24 mouse cellular contexts compared by ENCODE assay signal in genomic region chr4:144396316-144396715, GRCm38 (mm10). TPM values are rescaled to one million over a fixed set of nuclear protein-coding genes. Genes with fewer than 3 reads are reported as not detected.
"Had no signal": no experiment of that assay in that cellular context is flagged by ENCODE, and none has a peak within 500 bp of the region (broad histone marks: within the 10 kb centered on the region; RNA-seq: fewer than 3 reads in every experiment).

No protein-coding gene starts in this region.

- H3K9me3 ChIP-seq: stomach, embryonic 15.5 days had no signal

- H3K4me3 ChIP-seq: neural tube, embryonic 15.5 days; stomach, embryonic 15.5 days had no signal

- H3K4me2 ChIP-seq: neural tube, embryonic 15.5 days; stomach, embryonic 15.5 days had no signal

- H3K27me3 ChIP-seq: neural tube, embryonic 15.5 days; stomach, embryonic 15.5 days had no signal

- DNase-seq: retina, postnatal 1 day; right cerebral cortex, adult 18-20 months; right cerebral cortex, postnatal 14 days; right cerebral cortex, postnatal 25 days; right cerebral cortex, postnatal 4 days; spleen, adult 18-20 months; thymus, adult 18-20 months; thymus, adult 2 months; thymus, postnatal 14 days; thymus, postnatal 25 days; thymus, postnatal 36 days; thymus, postnatal 4 days had no signal

- H3K9ac ChIP-seq: neural tube, embryonic 15.5 days; stomach, embryonic 15.5 days had no signal

- H3K36me3 ChIP-seq: neural tube, embryonic 15.5 days; stomach, embryonic 15.5 days had no signal

- H3K27ac ChIP-seq: neural tube, embryonic 15.5 days; stomach, embryonic 15.5 days; stomach, postnatal 0 days had no signal

- H3K4me1 ChIP-seq: neural tube, embryonic 15.5 days; stomach, embryonic 15.5 days had no signal

RNA-seq across cellular contexts. Expression of gene Pramef12, which starts 11.9 kb away (rescaled TPM):
- total RNA-seq: neutrophil, adult 5-6 weeks had no signal
- polyA plus RNA-seq: neural tube, embryonic 14.5 days; neural tube, embryonic 15.5 days; small intestine, adult 2 months; spleen, adult 2 months; stomach, embryonic 16.5 days had no signal

RNA-seq across cellular contexts. Expression of gene Pramef20, which starts 18.6 kb away (rescaled TPM):
- total RNA-seq: neutrophil, adult 5-6 weeks had no signal
- polyA plus RNA-seq: neural tube, embryonic 14.5 days; neural tube, embryonic 15.5 days; small intestine, adult 2 months; spleen, adult 2 months; stomach, embryonic 14.5 days; stomach, embryonic 15.5 days; stomach, embryonic 16.5 days; stomach, postnatal 0 days; testis, adult 2 months; thymus, adult 2 months; thymus, postnatal 0 days; urinary bladder, adult 2 months had no signal

RNA-seq across cellular contexts. Expression of gene Gm13119, which starts 38.6 kb away (rescaled TPM):
- total RNA-seq: neutrophil, adult 5-6 weeks had no signal
- polyA plus RNA-seq: neural tube, embryonic 14.5 days; neural tube, embryonic 15.5 days; small intestine, adult 2 months; spleen, adult 2 months; stomach, embryonic 14.5 days; stomach, embryonic 15.5 days; stomach, embryonic 16.5 days; stomach, postnatal 0 days; testis, adult 2 months; thymus, adult 2 months; thymus, postnatal 0 days; urinary bladder, adult 2 months had no signal

RNA-seq across cellular contexts. Expression of gene 1700012P22Rik, which starts 42.3 kb away (rescaled TPM):
- total RNA-seq: neutrophil, adult 5-6 weeks had no signal
- polyA plus RNA-seq: neural tube, embryonic 14.5 days; neural tube, embryonic 15.5 days; small intestine, adult 2 months; spleen, adult 2 months; stomach, embryonic 14.5 days; stomach, embryonic 15.5 days; stomach, embryonic 16.5 days; stomach, postnatal 0 days; thymus, adult 2 months; thymus, postnatal 0 days; urinary bladder, adult 2 months had no signal

RNA-seq across cellular contexts. Expression of gene Gm9944, which starts 56.8 kb away (rescaled TPM):
- total RNA-seq: neutrophil, adult 5-6 weeks had no signal
- polyA plus RNA-seq: neural tube, embryonic 14.5 days; neural tube, embryonic 15.5 days; small intestine, adult 2 months; spleen, adult 2 months; stomach, embryonic 14.5 days; stomach, embryonic 15.5 days; stomach, embryonic 16.5 days; stomach, postnatal 0 days; testis, adult 2 months; thymus, adult 2 months; thymus, postnatal 0 days; urinary bladder, adult 2 months had no signal
